Mouse (Mus musculus): ENCODE results near the gene Coa7.

The Coa7 gene

DNA sequence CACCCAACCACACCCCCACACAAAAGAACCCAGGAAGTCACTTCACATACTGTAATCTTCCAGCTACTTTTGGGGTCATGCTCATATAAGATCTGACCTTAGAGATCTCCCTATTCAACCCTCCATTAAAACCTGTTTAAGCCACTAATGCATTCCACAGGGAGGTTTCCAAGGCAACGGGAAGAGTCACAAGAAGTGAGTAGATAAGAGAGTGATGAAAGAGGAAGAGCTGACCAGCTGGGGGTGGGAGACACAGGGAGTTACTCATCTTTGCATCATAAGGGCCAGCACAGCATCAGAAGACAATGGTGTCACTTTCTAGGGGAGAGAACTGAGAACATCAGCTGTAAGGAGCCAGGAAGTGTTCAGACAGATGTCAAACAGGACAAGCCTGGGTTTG is 52.2 kb downstream of the Coa7 start:
- no peak for DNase-seq (ENCODE audit: low read depth, low spot score)

DNA sequence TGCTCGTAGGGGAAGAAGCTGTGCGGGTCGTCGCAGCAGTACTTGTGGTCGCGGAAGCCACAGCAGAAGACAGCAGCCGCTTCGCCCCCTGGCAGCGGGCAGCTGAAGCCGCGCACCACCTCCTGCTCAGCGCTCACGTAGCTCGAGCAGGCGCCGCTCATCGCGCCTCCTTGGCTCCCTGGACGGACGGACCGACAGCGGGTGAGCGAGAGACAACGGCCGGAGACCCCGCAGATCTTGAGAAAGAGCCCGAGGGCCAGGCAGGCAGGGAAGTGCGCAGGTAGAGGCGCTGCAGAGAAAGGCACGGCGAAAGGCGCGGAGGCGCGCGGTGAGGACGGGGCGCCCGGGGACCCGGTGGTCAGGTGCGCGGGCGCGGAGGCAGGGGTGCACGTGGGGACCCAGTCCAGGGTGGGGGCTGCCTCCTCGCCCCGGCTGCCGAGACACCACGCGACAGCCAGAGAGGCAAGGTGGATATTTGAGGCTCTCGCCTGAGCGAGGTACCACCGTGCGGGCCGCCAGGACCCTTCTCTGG is 55.3 kb downstream of the Coa7 start, which contains the start of gene Shisal2a:
Gene Shisal2a (minus strand): TSS at position 167 of the 532 bp plus-strand sequence.
- no peak for DNase-seq (ENCODE audit: low read depth, low spot score)

DNA sequence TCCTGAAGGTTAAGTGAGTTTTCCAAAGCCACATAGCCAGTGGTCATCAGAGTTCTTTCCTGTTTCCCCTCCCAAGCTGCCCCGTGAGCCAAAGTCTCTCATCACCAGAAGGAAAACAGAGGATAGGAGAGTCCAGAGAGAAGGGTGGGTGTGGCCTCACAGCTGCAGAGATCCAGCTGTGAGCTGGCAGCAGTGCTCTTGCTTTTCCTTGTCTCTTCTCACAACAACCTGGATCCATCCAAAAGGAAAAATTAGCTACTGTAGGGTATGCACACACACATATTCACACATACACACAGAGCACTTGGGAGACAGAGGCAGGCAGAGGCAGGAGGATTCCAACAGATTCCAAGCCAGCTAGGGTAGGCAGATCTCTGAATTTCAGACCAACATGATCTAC is 58.1 kb downstream of the Coa7 start:
- DNase-seq (ENCODE audit: low read depth, low spot score) = peak; percentile 25

DNA sequence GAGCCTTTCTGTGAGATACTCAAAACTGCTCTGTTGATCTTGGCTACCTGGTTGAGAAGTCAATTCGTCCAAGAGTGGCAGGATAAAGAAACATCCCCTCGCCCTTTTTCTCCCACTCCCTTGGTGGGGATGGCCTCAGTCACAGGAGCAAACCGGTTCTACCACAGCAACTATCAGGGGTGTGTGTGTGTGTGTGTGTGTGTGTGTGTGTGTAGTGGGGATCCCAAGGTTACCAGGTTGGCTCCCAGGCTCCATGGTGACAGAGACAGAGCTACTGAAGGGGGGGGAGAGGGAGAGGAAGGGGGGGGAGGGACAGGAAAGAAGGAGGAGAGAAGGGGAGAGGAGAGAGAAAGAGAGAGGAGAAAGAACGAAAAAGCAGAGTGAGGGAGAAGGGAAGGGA is 59.2 kb downstream of the Coa7 start:
- DNase-seq (ENCODE audit: low read depth, low spot score) = no peak

DNA sequence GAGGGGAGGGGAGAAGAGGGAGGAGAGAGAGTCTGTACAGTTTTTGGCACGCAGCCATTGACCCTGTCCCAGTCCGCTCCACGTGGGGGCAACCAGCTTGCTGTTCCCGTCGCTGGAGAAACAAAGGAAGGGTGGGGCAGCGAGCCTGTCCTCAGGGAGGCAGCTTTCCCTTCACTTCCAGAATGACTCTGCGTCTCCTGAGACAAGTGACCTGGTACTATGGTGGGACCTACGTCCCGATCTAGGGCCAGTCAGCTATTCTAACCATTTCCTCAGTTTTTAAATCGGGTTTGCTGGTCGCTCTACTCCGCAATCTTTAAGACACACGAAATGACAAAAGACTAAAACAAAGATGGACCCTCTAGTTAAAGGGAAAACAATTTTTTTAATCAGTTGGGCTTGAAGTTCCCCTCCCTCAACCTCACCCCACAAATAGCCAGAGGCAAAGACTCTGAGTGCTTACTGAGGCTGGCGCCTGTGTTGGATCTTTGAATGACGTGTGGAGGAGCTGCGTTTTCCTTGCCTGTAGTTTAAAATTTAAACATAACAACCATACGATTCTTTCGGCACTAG is 59.8 kb downstream of the Coa7 start:
- DNase-seq (ENCODE audit: low read depth, low spot score) = peak; percentile 64

DNA sequence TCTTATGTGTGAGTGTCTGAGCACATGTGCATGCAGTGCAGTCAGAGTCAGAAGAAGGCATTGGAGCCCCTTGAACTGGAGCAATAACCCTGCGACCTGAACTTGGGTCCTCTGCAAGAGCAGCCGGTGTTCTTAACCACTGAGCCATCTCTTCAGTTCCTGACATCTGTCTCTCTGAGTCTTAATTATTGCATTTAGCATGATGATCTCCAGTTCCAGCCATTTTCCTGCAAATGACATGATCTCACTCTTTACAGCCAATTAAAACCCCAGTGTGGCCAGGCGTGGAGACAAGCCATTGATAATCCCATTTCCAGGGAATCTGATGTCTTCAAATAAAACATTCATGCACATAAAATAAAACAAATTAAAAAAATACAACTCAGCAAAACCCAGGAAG is 60.8 kb downstream of the Coa7 start:
- no peak for DNase-seq (ENCODE audit: low read depth, low spot score)

DNA sequence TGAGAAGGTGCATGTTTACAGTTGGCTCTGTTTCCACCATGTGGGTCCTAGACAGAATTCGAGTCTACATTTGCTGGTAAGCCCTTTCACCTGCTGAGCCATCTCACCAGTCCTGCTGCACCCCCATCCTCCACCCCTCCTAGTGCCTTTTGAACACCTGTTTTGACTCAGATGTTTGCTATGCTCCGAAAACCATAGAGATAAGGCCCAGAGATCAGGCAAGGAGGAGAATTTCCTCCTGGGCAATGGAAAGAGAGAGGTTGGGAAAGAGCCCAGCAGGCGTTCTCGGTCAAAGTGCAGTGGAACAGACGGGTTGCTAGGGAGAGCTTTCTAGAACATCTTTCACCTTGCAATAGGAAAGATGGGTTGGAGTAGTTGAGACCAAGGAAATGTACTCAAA is 63.2 kb downstream of the Coa7 start:
- DNase-seq (ENCODE audit: low read depth, low spot score) = no peak
